Mouse (Mus musculus): ENCODE results near the gene Ddx41. TPM values are rescaled to one million over a fixed set of nuclear protein-coding genes. Genes with fewer than 3 reads are reported as not detected.

Ddx41 gene
- polyA plus RNA-seq (2015; fragmentation: Nextera tagmentation; extraction: Ambion mirVana) = 17.1 and 18.0 TPM in 2 replicates

GRCm38 (mm10) chr13:55536194-55537175, at the start of gene Ddx41:
TSS of gene Ddx41 (minus strand) at chr13:55536658.

DNA sequence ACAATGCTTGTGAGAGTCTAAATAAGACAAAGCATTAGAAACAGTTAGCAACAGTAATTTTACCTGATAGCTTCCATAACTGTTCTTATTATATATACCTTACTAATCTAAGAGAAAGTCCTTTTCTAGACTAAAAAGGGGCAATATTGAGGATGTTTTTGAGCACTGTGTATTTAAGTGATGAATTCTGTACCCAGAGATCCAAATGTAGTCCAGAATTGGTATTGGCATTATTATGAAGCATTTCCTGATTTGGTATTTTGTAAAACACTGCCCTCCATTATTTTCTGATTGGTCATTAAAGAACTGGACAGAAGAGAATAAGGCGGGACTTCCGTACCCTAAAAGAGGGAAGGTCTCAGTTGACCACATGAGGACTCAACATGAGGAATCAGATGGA, 37.0 kb upstream of the Ddx41 start, which contains the start of gene Tmed9:
Tmed9 (plus strand) TSS at position 301 of the 400 bp plus-strand sequence.

GRCm38 (mm10) chr13:55571027-55571751, 34.7 kb upstream of the Ddx41 start, which contains the start of gene Fam193b:
TSS of gene Fam193b (minus strand) at chr13:55571120.

DNA sequence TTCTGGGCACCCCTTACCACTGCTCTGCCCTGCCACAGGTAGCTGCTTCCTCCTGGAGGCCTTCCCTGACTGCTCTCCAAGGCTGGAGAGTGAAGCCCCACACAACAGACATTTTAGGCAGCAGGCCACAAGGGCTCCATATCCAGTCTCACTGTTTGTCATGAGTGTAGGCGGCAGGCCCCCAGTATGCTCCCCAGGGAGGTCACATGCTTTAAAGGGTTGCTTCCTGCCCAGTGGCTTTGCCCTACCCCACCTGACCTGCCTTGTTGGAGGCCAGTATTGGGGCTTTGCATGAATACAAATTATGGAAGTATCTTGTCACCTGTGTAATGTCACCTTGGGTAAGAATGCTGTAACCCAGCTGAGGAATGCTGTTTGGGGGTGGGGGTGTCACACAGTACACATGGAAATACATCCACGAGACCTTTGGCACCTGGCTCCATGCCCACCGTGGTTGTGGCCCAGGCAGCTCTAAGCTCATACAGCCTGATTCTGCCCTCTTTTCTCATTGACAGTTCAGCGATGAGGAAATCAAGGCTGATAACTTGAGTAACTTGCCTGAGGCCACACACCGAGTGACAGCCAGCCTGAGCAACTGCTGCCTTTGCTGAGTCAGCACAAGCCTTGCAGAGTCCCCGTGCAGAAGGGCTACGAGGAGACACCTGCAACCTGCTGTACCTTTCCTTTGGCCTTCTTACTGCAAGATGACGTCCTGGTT, 7.1 kb downstream of the Ddx41 start, which contains the start of gene Dok3:
Dok3 (minus strand) TSS at position 99 of the 718 bp plus-strand sequence.

DNA sequence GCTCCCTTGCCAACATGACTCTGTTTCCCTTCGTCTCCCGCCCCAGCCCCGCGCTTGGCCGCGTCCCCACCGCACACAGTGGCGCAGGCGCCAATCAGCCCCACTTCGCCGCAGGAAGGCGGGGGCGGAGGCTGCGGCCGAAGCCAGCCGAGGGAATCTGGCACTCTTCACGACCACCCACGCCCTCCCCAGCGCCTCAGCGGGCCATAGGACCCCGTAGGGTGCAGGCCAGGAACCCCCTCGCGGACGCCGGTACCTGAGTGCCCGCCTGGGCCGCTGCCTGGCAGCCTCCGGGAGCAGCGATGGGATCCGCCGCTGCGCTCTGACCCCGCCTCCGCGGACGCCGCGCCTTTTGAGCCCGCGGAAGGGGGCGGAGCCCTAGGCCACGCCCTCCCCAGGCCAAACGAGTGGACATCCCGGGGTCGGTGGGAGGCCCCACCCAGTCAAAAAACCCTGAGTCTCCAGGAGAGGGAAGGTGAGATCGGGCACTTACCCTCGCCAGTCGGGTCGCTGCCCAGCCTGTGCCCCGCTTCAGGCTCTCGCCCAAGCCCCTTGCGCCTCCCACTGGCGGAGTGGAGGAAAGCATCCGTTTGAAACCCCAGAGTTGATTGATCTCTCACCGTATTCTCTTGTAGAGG, 23.2 kb downstream of the Ddx41 start, which contains the start of gene Pdlim7:
Pdlim7 (minus strand) TSS at position 566 of the 638 bp plus-strand sequence.

GRCm38 (mm10) chr13:55487578-55488498, 48.6 kb downstream of the Ddx41 start, which contains the start of gene Dbn1:
TSS of gene Dbn1 (minus strand) at chr13:55488111.

Small RNAs within 50 kb of the gene (microRNA-seq; reads per million reads assigned to microRNA genes)
- gene Mir6945 = 8.4 to 14.6 reads per million in 2 experiments

Other genes starting within 250 kb of the Ddx41 start
- gene Prelid1, start 216.2 kb downstream of the Ddx41 start, polyA plus RNA-seq (2015; fragmentation: Nextera tagmentation; extraction: Ambion mirVana) = 145 and 183 TPM in 2 replicates
- gene Rab24, start 214.7 kb downstream of the Ddx41 start, polyA plus RNA-seq (2015; fragmentation: Nextera tagmentation; extraction: Ambion mirVana) = 72.5 and 76.0 TPM in 2 replicates
- 11.7 and 16.0 TPM in 2 replicates for gene Mxd3, start 206.8 kb downstream of the Ddx41 start, polyA plus RNA-seq (2015; fragmentation: Nextera tagmentation; extraction: Ambion mirVana)
- 44.8 and 55.3 TPM in 2 replicates for gene Lman2, start 173.9 kb downstream of the Ddx41 start, polyA plus RNA-seq (2015; fragmentation: Nextera tagmentation; extraction: Ambion mirVana)
- gene Rgs14, start 166.9 kb downstream of the Ddx41 start, polyA plus RNA-seq (2015; fragmentation: Nextera tagmentation; extraction: Ambion mirVana) = 0.91 and 1.0 TPM in 2 replicates
- gene Slc34a1, start 138.5 kb downstream of the Ddx41 start, polyA plus RNA-seq (2015; fragmentation: Nextera tagmentation; extraction: Ambion mirVana) = not detected in 2 replicates
- gene Pfn3, start 121.4 kb downstream of the Ddx41 start, polyA plus RNA-seq (2015; fragmentation: Nextera tagmentation; extraction: Ambion mirVana) = not detected in 2 replicates
- 0.19 and 0.37 TPM in 2 replicates for gene F12, start 109.9 kb downstream of the Ddx41 start, polyA plus RNA-seq (2015; fragmentation: Nextera tagmentation; extraction: Ambion mirVana)
- 13.8 and 15.0 TPM in 2 replicates for gene Grk6, start 91.6 kb downstream of the Ddx41 start, polyA plus RNA-seq (2015; fragmentation: Nextera tagmentation; extraction: Ambion mirVana)
- 0.16 TPM in 1 of 2 replicates, not detected in the other for gene Prr7, start 72.4 kb downstream of the Ddx41 start, polyA plus RNA-seq (2015; fragmentation: Nextera tagmentation; extraction: Ambion mirVana)
- 83.3 and 89.8 TPM in 2 replicates for gene Dbn1, start 48.5 kb downstream of the Ddx41 start, polyA plus RNA-seq (2015; fragmentation: Nextera tagmentation; extraction: Ambion mirVana)
- gene Pdlim7, start 23.0 kb downstream of the Ddx41 start, polyA plus RNA-seq (2015; fragmentation: Nextera tagmentation; extraction: Ambion mirVana) = 624 and 740 TPM in 2 replicates
- 2.0 and 3.4 TPM in 2 replicates for gene Dok3, start 7.4 kb downstream of the Ddx41 start, polyA plus RNA-seq (2015; fragmentation: Nextera tagmentation; extraction: Ambion mirVana)
- 13.9 and 14.0 TPM in 2 replicates for gene Fam193b, start 34.5 kb upstream of the Ddx41 start, polyA plus RNA-seq (2015; fragmentation: Nextera tagmentation; extraction: Ambion mirVana)
- gene Tmed9, start 37.1 kb upstream of the Ddx41 start, polyA plus RNA-seq (2015; fragmentation: Nextera tagmentation; extraction: Ambion mirVana) = 88.9 and 110 TPM in 2 replicates
- 12.7 and 16.5 TPM in 2 replicates for gene B4galt7, start 63.2 kb upstream of the Ddx41 start, polyA plus RNA-seq (2015; fragmentation: Nextera tagmentation; extraction: Ambion mirVana)
- 31.3 and 33.8 TPM in 2 replicates for gene Caml, start 86.3 kb upstream of the Ddx41 start, polyA plus RNA-seq (2015; fragmentation: Nextera tagmentation; extraction: Ambion mirVana)
- 13.5 and 14.6 TPM in 2 replicates for gene Ddx46, start 98.4 kb upstream of the Ddx41 start, polyA plus RNA-seq (2015; fragmentation: Nextera tagmentation; extraction: Ambion mirVana)
- gene B230219D22Rik, start 156.5 kb upstream of the Ddx41 start, polyA plus RNA-seq (2015; fragmentation: Nextera tagmentation; extraction: Ambion mirVana) = 23.8 and 26.8 TPM in 2 replicates
- gene Txndc15, start 178.0 kb upstream of the Ddx41 start, polyA plus RNA-seq (2015; fragmentation: Nextera tagmentation; extraction: Ambion mirVana) = 53.0 and 62.4 TPM in 2 replicates
- 31.4 and 44.4 TPM in 2 replicates for gene Pcbd2, start 190.7 kb upstream of the Ddx41 start, polyA plus RNA-seq (2015; fragmentation: Nextera tagmentation; extraction: Ambion mirVana)
- 0.13 TPM in 1 of 2 replicates, not detected in the other for gene Catsper3, start 247.9 kb upstream of the Ddx41 start, polyA plus RNA-seq (2015; fragmentation: Nextera tagmentation; extraction: Ambion mirVana)

Measured in skeletal muscle tissue, postnatal 0 days (tissue).